Mouse (Mus musculus): ENCODE data around the gene Atp8b5.

DNA sequence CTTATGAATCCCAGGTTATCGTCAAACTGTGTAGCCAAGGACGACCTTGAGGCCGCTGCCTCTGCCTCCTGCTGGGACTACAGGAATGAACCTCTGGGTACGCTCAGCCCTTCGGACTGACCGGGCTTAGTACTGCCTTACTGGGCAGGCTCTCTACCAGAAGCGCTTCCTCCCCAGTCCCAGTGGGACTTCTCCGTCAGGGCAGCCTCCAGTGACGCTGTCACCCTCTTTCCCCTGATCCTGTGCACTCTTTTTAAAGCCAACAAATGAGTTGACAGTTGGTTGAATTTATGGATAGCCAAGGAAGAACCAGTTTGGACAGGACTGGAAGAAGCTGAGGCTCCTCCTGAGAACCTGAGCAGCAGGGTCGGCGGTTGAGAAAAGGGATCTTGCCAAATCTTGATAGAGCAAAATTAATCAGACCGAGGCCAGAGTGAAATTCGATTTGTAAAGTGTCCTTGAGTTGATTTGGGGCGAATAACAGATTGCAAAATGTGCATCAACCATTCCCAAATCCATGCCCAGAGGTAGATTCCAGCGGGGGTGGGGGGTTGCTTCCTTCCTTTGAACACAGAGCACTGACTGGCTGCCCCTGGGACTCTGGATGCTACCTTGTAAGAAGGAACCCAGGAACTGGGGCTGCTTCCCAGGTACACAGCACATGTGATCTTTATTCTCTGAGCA, 152.2 kb downstream of the Atp8b5 start:
- TF ChIP-seq CTCF (IDR thresholded peaks at IDR 0.05; ENCODE audit: low read depth) (no peak), EP300 (IDR thresholded peaks at IDR 0.05; ENCODE audit: low read depth) (no peak)

Data from heart, postnatal 0 days (tissue).